In genomic region chr16:85058138-85058537, GRCm38 (mm10) we compare ENCODE assay signal across 13 mouse cellular contexts.
DNase-seq lines count a peak whose midpoint lies in the region; ATAC-seq and TF ChIP-seq lines count a peak whose summit lies in the region.
"Had no signal": no experiment of that assay in that cellular context is flagged by ENCODE, and none has a peak within 500 bp of the region (broad histone marks: within the 10 kb centered on the region; RNA-seq: fewer than 3 reads in every experiment).

No protein-coding gene starts in this region.

- 29% methylated on average over 5 of the region's 5 CpGs for WGBS in intestine, embryonic 14.5 days
- 60% methylated on average over 5 of the region's 5 CpGs for WGBS in intestine, postnatal 0 days
- WGBS in hindbrain, postnatal 0 days = 58% methylated on average over 5 of the region's 5 CpGs

- H3K4me1 ChIP-seq in intestine, embryonic 14.5 days (replicated peaks; ENCODE audit: control insufficient read depth, insufficient read depth, low read length) = 0 out of 2 replicates have a peak, but pooled peaks cover 5% of the 10 kb centered on the region
- H3K4me1 ChIP-seq in intestine, postnatal 0 days (replicated peaks; ENCODE audit: control insufficient read depth, insufficient read depth, low read length) = no peaks in the 10 kb centered on the region
- H3K4me1 ChIP-seq in hindbrain, postnatal 0 days (ENCODE audit: insufficient read depth, low read length) = no peaks in the 10 kb centered on the region; the same call in 1 of the 2 replicates

- no peak for TF ChIP-seq CTCF in intestine, postnatal 0 days (IDR thresholded peaks at IDR 0.05; ENCODE audit: low read depth)
- TF ChIP-seq CTCF in hindbrain, postnatal 0 days (IDR thresholded peaks at IDR 0.05; ENCODE audit: low read depth) = no peak

- H3K36me3 ChIP-seq in intestine, embryonic 14.5 days (ENCODE audit: control insufficient read depth, insufficient read depth, low read length) = peaks cover 12% of the 10 kb centered on the region; the same call in 1 of the 2 replicates
- H3K36me3 ChIP-seq in intestine, postnatal 0 days (ENCODE audit: control insufficient read depth, insufficient read depth) = no peaks in the 10 kb centered on the region
- peaks cover 10% of the 10 kb centered on the region for H3K36me3 ChIP-seq in hindbrain, postnatal 0 days (ENCODE audit: insufficient read depth, low read length)

- H3K9ac ChIP-seq in intestine, embryonic 14.5 days (ENCODE audit: low read length) = no peak overlapping the region
- H3K9ac ChIP-seq in intestine, postnatal 0 days (ENCODE audit: low read depth, low read length) = no peak overlapping the region
- no peak overlapping the region for H3K9ac ChIP-seq in hindbrain, postnatal 0 days (replicated peaks; ENCODE audit: low read length)
- H3K9ac ChIP-seq: limb, embryonic 15.5 days had no signal

- no peak for DNase-seq in intestine, embryonic 14.5 days (ENCODE audit: low spot score)
- DNase-seq in retina, postnatal 1 day = peak; percentile 13
- DNase-seq in retina, embryonic 14.5 days (ENCODE audit: low spot score) = no peak
- no peak for DNase-seq in hindbrain, postnatal 0 days (ENCODE audit: low spot score)
- DNase-seq in ovary, adult 18-20 months (ENCODE audit: low spot score) = no peak
- no peak for DNase-seq in layer of hippocampus, adult 11-12 months (ENCODE audit: low spot score)
- DNase-seq in gastrocnemius, postnatal 10 days = no peak
- DNase-seq: cerebellum, adult 9-10 months; kidney, adult 8-10 months; lung, adult 2 months had no signal

- H3K9me3 ChIP-seq in intestine, embryonic 14.5 days (ENCODE audit: control insufficient read depth, low read length) = peaks cover 3% of the 10 kb centered on the region; the same call in 1 of the 2 replicates
- H3K9me3 ChIP-seq in intestine, postnatal 0 days (ENCODE audit: control insufficient read depth) = no peaks in the 10 kb centered on the region
- H3K9me3 ChIP-seq in hindbrain, postnatal 0 days (ENCODE audit: low read length) = no peaks in the 10 kb centered on the region
- H3K9me3 ChIP-seq: limb, embryonic 15.5 days had no signal

- H3K27ac ChIP-seq in intestine, embryonic 14.5 days (ENCODE audit: low read depth) = no peak overlapping the region
- no peak overlapping the region for H3K27ac ChIP-seq in intestine, postnatal 0 days (ENCODE audit: low read depth, low read length)
- H3K27ac ChIP-seq in hindbrain, postnatal 0 days = peak overlapping the region; percentile 6; the same call in 1 of the 2 replicates
- H3K27ac ChIP-seq: limb, embryonic 15.5 days had no signal

- H3K27me3 ChIP-seq in intestine, embryonic 14.5 days (replicated peaks; ENCODE audit: control insufficient read depth, insufficient read depth, low read length) = no peaks in the 10 kb centered on the region
- H3K27me3 ChIP-seq in intestine, postnatal 0 days (replicated peaks; ENCODE audit: control insufficient read depth, insufficient read depth, low read length) = no peaks in the 10 kb centered on the region
- H3K27me3 ChIP-seq in hindbrain, postnatal 0 days (ENCODE audit: insufficient read depth, low read length) = no peaks in the 10 kb centered on the region
- H3K27me3 ChIP-seq: limb, embryonic 15.5 days had no signal

- ATAC-seq in intestine, embryonic 14.5 days (replicated peaks; ENCODE audit: low FRiP score, low TSS enrichment, low read depth) = 0 out of 2 replicates have a peak, but pooled peaks have one; percentile 47
- no peak for ATAC-seq in intestine, postnatal 0 days
- peak; percentile 69 for ATAC-seq in hindbrain, postnatal 0 days
- ATAC-seq: activated CD4-positive, CD25-positive, alpha-beta regulatory T cell, adult 4 months had no signal

- H3K4me2 ChIP-seq in intestine, embryonic 14.5 days (ENCODE audit: low read length) = no peak overlapping the region
- H3K4me2 ChIP-seq in intestine, postnatal 0 days (replicated peaks; ENCODE audit: low read depth) = no peak overlapping the region
- H3K4me2 ChIP-seq in hindbrain, postnatal 0 days (ENCODE audit: low read depth, low read length) = no peak overlapping the region
- H3K4me2 ChIP-seq: limb, embryonic 15.5 days had no signal

- H3K4me3 ChIP-seq in intestine, embryonic 14.5 days (ENCODE audit: low read depth, low read length) = no peak overlapping the region
- H3K4me3 ChIP-seq in intestine, postnatal 0 days (ENCODE audit: low read depth, low read length) = no peak overlapping the region
- H3K4me3 ChIP-seq in hindbrain, postnatal 0 days (ENCODE audit: low read length) = no peak overlapping the region
- H3K4me3 ChIP-seq: limb, embryonic 15.5 days had no signal
